Mouse (Mus musculus) midbrain, embryonic 16.5 days (tissue): ENCODE data around the gene Zc3hav1. TPM values are rescaled to one million over a fixed set of nuclear protein-coding genes. Genes with fewer than 3 reads are reported as not detected.

Experiments used
- ATAC-seq: fragments of 200-750 bp; cut with Nextera tagmentation; 2 replicates; pipeline ENCODE4 v1.8.0; 2017; ENCODE audit warnings: moderate TSS enrichment
- H3K27ac ChIP-seq: fragments of 300-500 bp; sonication (generic); 2 replicates; pipeline ENCODE4 v1.5.1; 2014; ENCODE audit warnings: mild to moderate bottlenecking, low read length, mixed read lengths
- H3K27me3 ChIP-seq: fragments of 300-500 bp; sonication (generic); 2 replicates; pipeline ENCODE4 v1.6.1; 2014; ENCODE audit warnings: low read depth, low read length, mixed read lengths; ENCODE audit not compliant: control insufficient read depth, insufficient read depth
- H3K36me3 ChIP-seq: fragments of 300-500 bp; sonication (generic); 2 replicates; pipeline ENCODE4 v1.6.1; 2014; ENCODE audit warnings: mild to moderate bottlenecking, low read length, moderate library complexity, mixed read lengths; ENCODE audit not compliant: control insufficient read depth, insufficient read depth
- H3K4me1 ChIP-seq: fragments of 300-500 bp; sonication (generic); 2 replicates; pipeline ENCODE4 v1.6.1; 2014; ENCODE audit warnings: mild to moderate bottlenecking, low read length, mixed read lengths; ENCODE audit not compliant: control insufficient read depth, insufficient read depth
- H3K4me2 ChIP-seq: fragments of 300-500 bp; sonication (generic); 2 replicates; pipeline ENCODE4 v1.6.1; 2014; ENCODE audit warnings: mild to moderate bottlenecking, low read length, mixed read lengths
- H3K4me3 ChIP-seq: fragments of 300-500 bp; sonication (generic); 2 replicates; pipeline ENCODE4 v1.5.1; 2014; ENCODE audit warnings: low read depth, mild to moderate bottlenecking, low read length, moderate library complexity, mixed read lengths
- H3K9ac ChIP-seq: fragments of 300-500 bp; sonication (generic); 2 replicates; pipeline ENCODE4 v1.6.1; 2014; ENCODE audit warnings: low read depth, low read length, mixed read lengths
- H3K9me3 ChIP-seq: fragments of 300-500 bp; sonication (generic); replicated peaks from 2 replicates; pipeline ENCODE4 v1.6.1; 2014; ENCODE audit warnings: mild to moderate bottlenecking, low read length, mixed read lengths; ENCODE audit not compliant: control insufficient read depth, poor library complexity, severe bottlenecking
- WGBS: fragments of 180-500 bp; shearing (Covaris S2); extraction: QIAGEN DNeasy Blood & Tissue Kit; methylation state at CpG from one replicate; pipeline ENCODE4 v1.1.7; 2014; 5-methylcytosine and 5-hydroxymethylcytosine counted together
- polyA plus RNA-seq: library from polyadenylated mRNA; unstranded; fragments of >200 nt; fragmentation: Nextera tagmentation; extraction: Ambion mirVana; gene quantifications from 2 replicates; pipeline ENCODE4 v1.2.1, GENCODE M21; 2015

Gene Zc3hav1
- polyA plus RNA-seq, 1 experiment from 2014 or later, result 1.1 TPM

DNA sequence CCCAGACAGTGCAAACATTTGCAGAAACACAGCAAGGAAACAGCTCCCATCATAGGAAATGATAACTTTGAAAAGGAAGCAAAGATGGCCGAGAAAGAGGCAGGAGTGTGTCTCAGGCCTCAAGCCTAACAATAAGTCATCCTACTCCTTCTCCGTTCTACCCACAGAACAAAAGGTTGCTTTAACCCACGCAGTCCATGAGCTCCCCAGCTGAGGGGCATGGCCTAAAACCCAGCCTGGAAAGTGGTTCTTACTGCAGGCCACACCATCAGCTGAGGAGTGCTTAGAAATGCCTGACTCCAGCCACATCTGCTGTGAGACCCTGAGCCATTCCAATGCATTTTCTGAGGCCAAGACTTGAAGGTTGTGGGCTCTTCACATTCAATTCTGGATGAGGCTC is 10.8 kb downstream of the Zc3hav1 start:
- Histone ChIP-seq H3K9ac (no peak overlapping the region), H3K4me2 (no peak overlapping the region), H3K4me1 (no peaks in the 10 kb centered on the region), H3K27me3 (no peaks in the 10 kb centered on the region), H3K36me3 (no peaks in the 10 kb centered on the region), H3K9me3 (no peaks in the 10 kb centered on the region), H3K27ac (no peak overlapping the region), H3K4me3 (no peak overlapping the region)
- ATAC-seq, result no peak
- 57% methylated on average over 3 of the region's 3 CpGs for WGBS

DNA sequence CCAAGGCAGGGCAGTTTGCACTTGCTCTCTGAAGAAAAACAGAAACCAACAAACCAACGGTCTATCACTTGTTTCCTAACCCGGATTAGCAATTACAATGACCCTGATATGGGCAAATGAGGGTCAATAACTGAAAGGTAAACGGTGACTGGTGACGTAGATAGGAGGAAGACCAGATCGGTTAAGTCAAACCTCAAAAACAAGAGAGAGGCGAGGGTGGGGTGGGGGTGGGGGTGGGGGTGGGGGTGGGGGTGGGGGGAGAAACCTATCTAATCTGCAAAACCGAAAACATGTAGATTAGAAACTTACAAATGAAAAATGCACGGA is 11.8 kb downstream of the Zc3hav1 start:
- no peaks in the 10 kb centered on the region for H3K9me3 ChIP-seq
- no peak for ATAC-seq
- H3K4me2 ChIP-seq, result no peak overlapping the region
- H3K27me3 ChIP-seq, result no peaks in the 10 kb centered on the region
- H3K9ac ChIP-seq, result no peak overlapping the region
- no peak overlapping the region for H3K27ac ChIP-seq
- no peaks in the 10 kb centered on the region for H3K36me3 ChIP-seq
- no peak overlapping the region for H3K4me3 ChIP-seq
- 83% methylated on average over 8 of the region's 8 CpGs for WGBS
- H3K4me1 ChIP-seq, result no peaks in the 10 kb centered on the region

DNA sequence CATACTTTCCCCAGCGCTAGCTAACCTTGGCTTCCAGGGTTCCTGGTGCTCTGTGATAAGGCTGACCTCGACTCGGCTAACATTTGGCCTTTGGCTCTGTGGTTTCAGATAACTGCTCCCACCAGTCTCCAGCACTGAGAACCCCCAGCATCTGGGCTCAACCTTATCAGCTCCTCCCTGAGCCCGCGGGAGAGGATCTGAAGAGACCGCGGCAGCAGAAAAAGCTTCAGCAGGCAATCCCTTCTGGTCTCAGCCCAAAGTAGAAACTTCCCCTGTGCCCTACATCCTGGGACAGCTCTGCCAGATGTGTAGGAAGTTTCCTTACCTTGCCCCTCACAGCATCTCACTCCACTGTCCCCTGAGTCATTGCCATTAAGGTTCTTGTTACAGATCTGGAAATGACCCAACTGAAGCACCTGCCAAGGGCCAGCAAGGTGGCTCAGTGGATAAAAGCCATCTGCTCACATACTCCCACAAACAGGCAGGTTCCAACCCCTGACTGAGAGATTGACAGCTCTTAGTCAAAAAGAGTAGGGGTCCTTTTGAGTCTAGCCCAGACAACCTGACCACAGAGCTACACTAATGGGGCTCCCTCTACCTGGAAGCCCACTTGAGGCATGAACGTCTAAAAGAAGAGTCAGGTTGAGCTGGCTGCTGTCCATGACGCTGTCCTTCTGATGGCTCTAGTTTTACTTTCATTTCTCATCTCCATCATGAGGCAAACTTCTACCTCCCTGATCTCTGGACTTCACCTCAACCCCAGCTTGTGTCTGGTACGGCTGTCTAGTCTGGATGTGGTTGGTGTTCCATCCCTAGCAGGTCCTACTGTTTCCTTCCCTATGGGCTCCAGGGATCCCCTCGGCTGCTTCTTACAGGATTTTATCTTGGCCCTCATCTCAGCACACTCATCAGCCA is 12.4 kb downstream of the Zc3hav1 start:
- Histone ChIP-seq H3K4me2 (no peak overlapping the region), H3K36me3 (no peaks in the 10 kb centered on the region), H3K4me3 (no peak overlapping the region), H3K4me1 (no peaks in the 10 kb centered on the region), H3K9ac (no peak overlapping the region), H3K9me3 (no peaks in the 10 kb centered on the region), H3K27me3 (no peaks in the 10 kb centered on the region), H3K27ac (no peak overlapping the region)
- no peak for ATAC-seq
- WGBS, result 81% methylated on average over 11 of the region's 11 CpGs

DNA sequence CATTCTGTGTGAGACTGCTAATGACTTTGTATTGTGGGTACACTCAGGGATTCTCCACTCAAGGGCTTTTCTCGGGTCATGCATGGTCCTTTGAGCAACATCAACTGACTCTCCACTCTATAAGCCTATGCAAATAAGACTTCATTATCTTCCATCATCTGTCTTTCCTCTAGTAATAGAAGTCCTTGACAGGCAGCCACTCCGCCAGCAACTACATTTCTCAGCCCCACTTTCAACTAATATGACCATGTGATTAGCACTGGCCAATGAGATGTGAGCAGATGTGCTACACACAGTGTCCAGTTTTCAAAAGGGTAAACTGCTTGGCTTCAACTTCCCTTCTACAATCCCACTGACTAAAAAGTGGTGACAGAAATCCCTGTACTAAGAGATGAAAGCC is 15.3 kb downstream of the Zc3hav1 start:
- Histone ChIP-seq H3K27ac (no peak overlapping the region), H3K4me2 (no peak overlapping the region), H3K27me3 (no peaks in the 10 kb centered on the region), H3K9ac (no peak overlapping the region), H3K9me3 (no peaks in the 10 kb centered on the region), H3K36me3 (no peaks in the 10 kb centered on the region), H3K4me1 (no peaks in the 10 kb centered on the region), H3K4me3 (no peak overlapping the region)
- no peak for ATAC-seq
- 65% methylated on average over 2 of the region's 2 CpGs for WGBS

DNA sequence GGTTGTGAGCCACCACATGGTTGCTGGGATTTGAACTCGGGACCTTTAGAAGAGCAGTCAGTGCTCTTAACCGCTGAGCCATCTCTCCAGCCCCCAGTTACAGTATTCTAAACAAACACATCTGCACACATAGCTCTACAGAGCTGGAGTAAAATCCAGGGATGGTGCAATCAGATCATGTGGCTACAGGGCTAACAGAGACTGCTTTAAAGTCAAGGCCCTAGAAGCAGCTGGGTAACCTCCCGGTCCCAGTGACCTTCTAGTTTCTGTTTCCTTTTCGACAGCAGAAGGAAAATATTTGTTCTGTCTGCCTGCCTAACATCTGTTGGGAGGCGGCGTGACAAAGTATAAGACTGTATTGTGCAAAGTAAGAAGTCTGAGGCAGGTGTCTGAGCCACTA is 16.5 kb downstream of the Zc3hav1 start:
- Histone ChIP-seq H3K4me2 (no peak overlapping the region), H3K9ac (no peak overlapping the region), H3K4me1 (no peaks in the 10 kb centered on the region), H3K27me3 (no peaks in the 10 kb centered on the region), H3K9me3 (no peaks in the 10 kb centered on the region), H3K4me3 (no peak overlapping the region), H3K27ac (no peak overlapping the region), H3K36me3 (no peaks in the 10 kb centered on the region)
- WGBS, result 85% methylated on average over 6 of the region's 6 CpGs
- ATAC-seq, result no peak

DNA sequence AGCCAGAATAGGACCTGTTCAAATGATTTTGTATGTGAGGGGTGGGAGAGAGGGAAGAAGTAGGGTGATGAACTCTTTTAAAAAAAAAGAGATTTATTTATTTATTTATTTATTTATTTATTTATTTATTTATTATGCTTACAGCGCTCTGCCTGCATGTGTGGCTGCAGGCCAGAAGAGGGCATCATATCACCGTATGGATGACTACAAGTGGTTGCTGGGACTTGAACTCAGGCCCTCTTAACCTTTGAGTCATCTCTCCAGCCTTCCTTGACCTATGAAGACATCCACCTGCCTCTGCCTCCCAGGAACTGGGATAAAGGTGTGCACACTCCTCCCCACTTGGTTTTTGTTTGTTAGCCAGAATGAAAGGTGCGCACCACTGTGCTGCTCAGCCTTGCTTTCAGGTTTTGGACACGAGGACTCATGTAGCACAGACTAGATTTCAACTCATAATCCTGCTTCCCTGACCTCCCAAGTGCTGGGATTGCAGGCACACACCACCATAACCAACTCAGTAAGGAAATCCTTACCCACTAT is 17.2 kb downstream of the Zc3hav1 start:
- Histone ChIP-seq H3K4me2 (no peak overlapping the region), H3K4me1 (no peaks in the 10 kb centered on the region), H3K27ac (no peak overlapping the region), H3K9me3 (no peaks in the 10 kb centered on the region), H3K4me3 (no peak overlapping the region), H3K9ac (no peak overlapping the region), H3K27me3 (no peaks in the 10 kb centered on the region), H3K36me3 (no peaks in the 10 kb centered on the region)
- 91% methylated on average over 4 of the region's 4 CpGs for WGBS
- ATAC-seq, result no peak

DNA sequence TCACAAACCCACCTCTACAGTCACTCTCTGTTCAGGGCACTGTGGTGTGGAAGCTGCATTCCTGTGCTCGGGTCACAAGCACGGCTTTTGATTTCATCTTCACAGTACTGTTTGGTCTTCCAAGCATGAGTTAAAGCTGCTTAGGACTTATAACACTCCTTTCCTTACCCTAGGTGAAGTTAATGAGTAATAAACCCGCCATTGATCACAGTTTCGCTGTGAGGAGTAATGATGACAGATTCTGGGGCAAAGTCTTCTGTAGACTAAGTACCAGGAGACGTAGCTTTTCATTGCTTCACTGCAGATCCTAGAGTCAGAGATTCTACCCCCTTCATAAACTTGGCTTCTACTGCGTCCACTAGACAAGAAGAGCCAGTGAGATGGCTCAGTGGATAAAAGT is 19.1 kb downstream of the Zc3hav1 start:
- no peak overlapping the region for H3K4me3 ChIP-seq
- H3K4me2 ChIP-seq, result no peak overlapping the region
- H3K4me1 ChIP-seq, result no peaks in the 10 kb centered on the region
- no peaks in the 10 kb centered on the region for H3K9me3 ChIP-seq
- 89% methylated on average over 6 of the region's 6 CpGs for WGBS
- H3K9ac ChIP-seq, result no peak overlapping the region
- no peak for ATAC-seq
- no peaks in the 10 kb centered on the region for H3K36me3 ChIP-seq
- H3K27ac ChIP-seq, result no peak overlapping the region
- no peaks in the 10 kb centered on the region for H3K27me3 ChIP-seq

DNA sequence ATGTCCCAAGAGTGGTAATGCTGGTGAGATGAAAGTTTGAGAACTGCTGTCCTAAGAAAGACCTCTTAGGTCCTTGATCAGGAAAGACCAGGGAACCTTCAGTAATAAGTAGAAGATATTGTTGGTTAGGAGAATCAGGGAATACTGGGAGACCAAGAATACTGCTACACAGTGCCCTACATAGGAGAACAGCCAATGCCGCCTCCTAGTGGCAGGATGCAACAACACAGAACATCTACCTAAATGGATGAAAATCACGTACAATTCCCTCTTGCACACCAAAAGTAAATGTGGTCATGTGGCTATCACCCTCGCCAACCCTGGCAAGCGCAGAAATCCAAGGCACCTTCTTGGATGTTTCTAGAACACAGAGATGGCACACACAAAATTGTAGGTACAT is 27.8 kb downstream of the Zc3hav1 start:
- 15% methylated on average over 4 of the region's 4 CpGs for WGBS

DNA sequence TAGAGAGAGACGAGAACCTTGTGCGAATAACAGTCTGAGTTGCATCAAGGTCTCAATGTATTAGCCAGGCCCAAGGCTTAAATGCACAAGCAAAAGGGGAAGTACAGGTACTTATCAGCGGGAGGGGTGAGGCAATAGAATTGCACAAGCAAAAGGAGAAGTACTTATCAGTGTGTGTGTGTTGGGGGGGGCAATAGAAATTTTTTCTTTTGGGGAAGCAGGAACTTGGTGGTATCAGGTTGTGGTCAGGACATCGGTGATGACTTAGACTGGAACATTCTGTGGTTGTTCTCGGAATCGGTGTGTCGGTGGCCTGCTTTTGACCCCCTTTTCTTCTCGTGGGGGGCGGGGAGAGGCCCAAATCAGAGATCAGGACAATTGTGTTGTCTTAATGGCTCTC is 33.8 kb downstream of the Zc3hav1 start:
- Histone ChIP-seq H3K9me3 (no peaks in the 10 kb centered on the region), H3K36me3 (no peaks in the 10 kb centered on the region), H3K4me3 (no peak overlapping the region), H3K9ac (no peak overlapping the region), H3K4me2 (no peak overlapping the region), H3K27ac (no peak overlapping the region), H3K27me3 (no peaks in the 10 kb centered on the region), H3K4me1 (no peaks in the 10 kb centered on the region)
- WGBS, result 92% methylated on average over 9 of the region's 9 CpGs
- ATAC-seq, result no peak

More for the DNA sequence above, 27.8 kb downstream of the Zc3hav1 start:
- Histone ChIP-seq H3K9me3 (no peaks in the 10 kb centered on the region), H3K4me3 (no peak overlapping the region), H3K36me3 (no peaks in the 10 kb centered on the region), H3K27me3 (no peaks in the 10 kb centered on the region), H3K27ac (no peak overlapping the region), H3K9ac (no peak overlapping the region), H3K4me1 (no peaks in the 10 kb centered on the region), H3K4me2 (no peak overlapping the region)
- ATAC-seq, result no peak
